Mouse (Mus musculus) embryonic fibroblast, embryonic 13.5 days (primary cell): ENCODE results near the gene Trank1.

ENCODE experiments used
- CTCF ChIP-seq: IDR thresholded peaks from 2 replicates; pipeline ENCODE4 v1.5.1; 2011; ENCODE audit warnings: mild to moderate bottlenecking, control low read depth, low read length, moderate library complexity, borderline replicate concordance; ENCODE audit not compliant: insufficient read depth
- POLR2A ChIP-seq: IDR thresholded peaks from 2 replicates; pipeline ENCODE4 v1.6.1; 2011; ENCODE audit warnings: low read depth, mild to moderate bottlenecking, control low read depth, low read length, moderate library complexity

- TF ChIP-seq CTCF, result no peak
- no peak for TF ChIP-seq POLR2A
These were observed 69.8 kb downstream of the Trank1 start for GRCm38 (mm10) chr9:111381056-111382025.
